Mouse (Mus musculus): ENCODE results near the gene Olfr683.

DNA sequence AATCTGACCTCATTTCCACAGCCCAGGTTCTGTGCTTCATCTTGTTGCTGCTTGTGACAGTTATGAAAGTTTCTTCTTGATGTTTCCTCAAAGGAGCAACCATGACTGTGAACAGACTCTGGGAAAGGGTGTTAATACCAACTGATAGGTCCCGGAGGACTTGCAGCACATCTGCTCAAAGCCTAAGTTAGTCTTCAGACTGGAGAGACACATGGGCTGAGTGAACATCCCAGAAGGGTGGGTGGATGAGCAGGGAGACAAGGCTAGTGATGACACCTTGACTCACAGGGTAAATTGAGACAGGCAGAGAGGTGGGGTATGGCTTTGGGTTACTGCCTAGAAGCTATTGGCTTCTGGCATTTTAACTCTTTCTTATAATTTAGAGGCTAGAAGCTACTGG lies 39.1 kb upstream of the Olfr683 start, which contains the start of gene Olfr685:
- TF ChIP-seq EP300 (optimal IDR thresholded peaks at IDR 0.05) (no peak), CTCF (IDR thresholded peaks at IDR 0.05; ENCODE audit: low read depth) (no peak)

All from stomach, postnatal 0 days (tissue).